Mouse (Mus musculus) stomach, postnatal 0 days (tissue): ENCODE results near the gene Gabarap. TPM values are rescaled to one million over a fixed set of nuclear protein-coding genes. Genes with fewer than 3 reads are reported as not detected.
A peak's percentile ranks its signal among the peaks of the same experiment; 100 is the strongest.

ENCODE experiments used
- ATAC-seq: fragments of 200-750 bp; cut with Nextera tagmentation; 2 replicates; pipeline ENCODE4 v1.8.0; 2017; ENCODE audit not compliant: low FRiP score, low TSS enrichment
- DNase-seq: peaks from one replicate; pipeline ENCODE4 v3.0.0-alpha.2; 2016; ENCODE audit warnings: low spot score
- H3K27ac ChIP-seq: fragments of 300-500 bp; sonication (generic); replicated peaks from 2 replicates; pipeline ENCODE4 v1.5.1; 2014; ENCODE audit warnings: mild to moderate bottlenecking, control low read depth
- H3K27me3 ChIP-seq: fragments of 300-500 bp; sonication (generic); 2 replicates; pipeline ENCODE4 v1.6.1; 2014; ENCODE audit warnings: low read length; ENCODE audit not compliant: control insufficient read depth, insufficient read depth
- H3K36me3 ChIP-seq: fragments of 300-500 bp; sonication (generic); 2 replicates; pipeline ENCODE4 v1.6.1; 2014; ENCODE audit warnings: low read length, mixed read lengths; ENCODE audit not compliant: control insufficient read depth, insufficient read depth
- H3K4me1 ChIP-seq: fragments of 300-500 bp; sonication (generic); replicated peaks from 2 replicates; pipeline ENCODE4 v1.6.1; 2014; ENCODE audit warnings: antibody characterized with exemption; ENCODE audit not compliant: control insufficient read depth, insufficient read depth
- H3K4me2 ChIP-seq: fragments of 300-500 bp; sonication (generic); replicated peaks from 2 replicates; pipeline ENCODE4 v1.6.1; 2014; ENCODE audit warnings: low read depth, mild to moderate bottlenecking, control low read depth, moderate library complexity
- H3K4me3 ChIP-seq: fragments of 300-500 bp; sonication (generic); 2 replicates; pipeline ENCODE4 v1.5.1; 2014; ENCODE audit warnings: low read depth, low read length, control low read depth
- H3K9ac ChIP-seq: fragments of 300-500 bp; sonication (generic); 2 replicates; pipeline ENCODE4 v1.6.1; 2014; ENCODE audit warnings: mild to moderate bottlenecking, low read length, control low read depth, mixed read lengths
- H3K9me3 ChIP-seq: fragments of 300-500 bp; sonication (generic); 2 replicates; pipeline ENCODE4 v1.6.1; 2016; ENCODE audit warnings: low read length; ENCODE audit not compliant: control insufficient read depth
- CTCF ChIP-seq: IDR thresholded peaks from 2 replicates; pipeline ENCODE4 v1.5.1; 2016; ENCODE audit warnings: antibody characterized with exemption, low read depth, mild to moderate bottlenecking, moderate library complexity
- EP300 ChIP-seq: optimal IDR thresholded peaks from 2 replicates; pipeline ENCODE3; 2016; ENCODE audit warnings: antibody characterized with exemption
- WGBS: fragments of 180-500 bp; shearing (Covaris S2); extraction: QIAGEN DNeasy Blood & Tissue Kit; methylation state at CpG from one replicate; pipeline ENCODE4 v1.1.7; 2014; 5-methylcytosine and 5-hydroxymethylcytosine counted together
- polyA plus RNA-seq: library from polyadenylated mRNA; unstranded; fragments of >200 nt; fragmentation: Nextera tagmentation; extraction: Ambion mirVana; gene quantifications from 2 replicates; pipeline ENCODE4 v1.2.1, GENCODE M21; 2015

Gene Gabarap
- polyA plus RNA-seq, 1 experiment from 2014 or later: 536 TPM

GRCm38 (mm10) chr11:69960616-69961015, 30.3 kb upstream of the Gabarap start:
- TF ChIP-seq CTCF (peak; percentile 66), EP300 (no peak)
- H3K4me1 ChIP-seq: no peaks in the 10 kb centered on the region
- no peak overlapping the region for H3K4me3 ChIP-seq
- no peak overlapping the region for H3K4me2 ChIP-seq
- H3K9me3 ChIP-seq: no peaks in the 10 kb centered on the region
- H3K27me3 ChIP-seq: peaks cover 4% of the 10 kb centered on the region; the same call in 1 of the 2 replicates
- 41% methylated on average over 5 of the region's 5 CpGs for WGBS
- H3K27ac ChIP-seq: no peak overlapping the region
- H3K36me3 ChIP-seq: no peaks in the 10 kb centered on the region
- H3K9ac ChIP-seq: no peak overlapping the region
- ATAC-seq: no peak
- DNase-seq: peak; percentile 38

- Histone ChIP-seq H3K27me3 (peaks cover 6% of the 10 kb centered on the region; the same call in 1 of the 2 replicates), H3K4me3 (no peak overlapping the region), H3K9me3 (no peaks in the 10 kb centered on the region), H3K27ac (peak overlapping the region; percentile 35; the same call in 1 of the 2 replicates), H3K4me1 (peaks cover 2% of the 10 kb centered on the region; the same call in 1 of the 2 replicates), H3K4me2 (no peak overlapping the region), H3K9ac (no peak overlapping the region), H3K36me3 (no peaks in the 10 kb centered on the region)
- ATAC-seq: peak; percentile 50
- TF ChIP-seq CTCF (no peak), EP300 (no peak)
- 22% methylated on average over 5 of the region's 5 CpGs for WGBS
- peak; percentile 73 for DNase-seq
These were observed 29.1 kb upstream of the Gabarap start for GRCm38 (mm10) chr11:69961841-69962240.

- 14% methylated on average over 24 of the region's 24 CpGs for WGBS
- Histone ChIP-seq H3K4me3 (peak within 1 kb of the TSS; percentile 43), H3K27me3 (peaks cover 6% of the 10 kb centered on the region; the same call in 1 of the 2 replicates), H3K4me2 (peak within 1 kb of the TSS; percentile 65), H3K4me1 (peaks cover 2% of the 10 kb centered on the region; the same call in 1 of the 2 replicates), H3K9me3 (no peaks in the 10 kb centered on the region), H3K27ac (peak within 1 kb of the TSS; percentile 59; the same call in 1 of the 2 replicates), H3K9ac (peak within 1 kb of the TSS; percentile 59; the same call in 1 of the 2 replicates), H3K36me3 (peaks cover 6% of the 10 kb centered on the region; the same call in 1 of the 2 replicates)
- no peak for TF ChIP-seq CTCF
- no peak for TF ChIP-seq EP300
- ATAC-seq (no peak), DNase-seq (peak; percentile 34)
These were observed 26.2 kb upstream of the Gabarap start, which contains the start of gene Cldn7 for GRCm38 (mm10) chr11:69964650-69965270. Gene Cldn7, plus strand, starts transcription at chr11:69964779.

- Histone ChIP-seq H3K4me3 (peak overlapping the region; percentile 43), H3K27me3 (peaks cover 6% of the 10 kb centered on the region; the same call in 1 of the 2 replicates), H3K4me2 (peak overlapping the region; percentile 65), H3K9ac (peak overlapping the region; percentile 59; the same call in 1 of the 2 replicates), H3K36me3 (peaks cover 7% of the 10 kb centered on the region; the same call in 1 of the 2 replicates), H3K9me3 (no peaks in the 10 kb centered on the region), H3K27ac (peak overlapping the region; percentile 82), H3K4me1 (peaks cover 2% of the 10 kb centered on the region; the same call in 1 of the 2 replicates)
- peak; percentile 89 for DNase-seq
- TF ChIP-seq CTCF: peak; percentile 8; the same call in 1 of the 2 replicates
- TF ChIP-seq EP300: no peak
- 6% methylated on average over 49 of the region's 49 CpGs for WGBS
- peak; percentile 67 for ATAC-seq
These were observed 25.5 kb upstream of the Gabarap start for GRCm38 (mm10) chr11:69965271-69966005.

GRCm38 (mm10) chr11:69966006-69966859, 24.7 kb upstream of the Gabarap start:
- TF ChIP-seq CTCF (no peak), EP300 (no peak)
- Histone ChIP-seq H3K9me3 (no peaks in the 10 kb centered on the region), H3K4me2 (peak overlapping the region; percentile 65), H3K4me1 (peaks cover 2% of the 10 kb centered on the region; the same call in 1 of the 2 replicates), H3K36me3 (peaks cover 9% of the 10 kb centered on the region; the same call in 1 of the 2 replicates), H3K27me3 (peaks cover 6% of the 10 kb centered on the region; the same call in 1 of the 2 replicates), H3K9ac (peak overlapping the region; percentile 59), H3K27ac (peak overlapping the region; percentile 82), H3K4me3 (peak overlapping the region; percentile 43)
- 3% methylated on average over 52 of the region's 59 CpGs for WGBS
- peak; percentile 55 for ATAC-seq
- DNase-seq: peak; percentile 89
